Mouse (Mus musculus) heart, adult 8-10 months (tissue): Measurements from ENCODE around the gene Gm428. TPM values are rescaled to one million over a fixed set of nuclear protein-coding genes. Genes with fewer than 3 reads are reported as not detected.
"Not testable (repeated sequence)": the region's sequence is repeated elsewhere in the genome, so short reads cannot be mapped to it uniquely, and the experiment has no call there.

ENCODE experiments used
- DNase-seq: peaks from one replicate; pipeline ENCODE4 v3.0.0; 2022; ENCODE audit warnings: low spot score
- total RNA-seq, 4 experiments: library from RNA; stranded (reverse); gene quantifications; 2 replicates each; pipeline ENCODE4 v1.2.4; 2022

Gm428 gene
- total RNA-seq, result not detected

- not testable (repeated sequence) for DNase-seq
Observed at GRCm38 (mm10) chr4:73683216-73683615, at the start of gene Gm428. Gene Gm428, plus strand, starts transcription at chr4:73683516.

GRCm38 (mm10) chr4:73637821-73638220, 45.5 kb upstream of the Gm428 start, which contains the start of gene Gm11236:
Gene Gm11236, plus strand, starts transcription at chr4:73638121.
- not testable (repeated sequence) for DNase-seq

- DNase-seq, result not testable (repeated sequence)
Observed at GRCm38 (mm10) chr4:73661864-73662263, 21.5 kb upstream of the Gm428 start.

GRCm38 (mm10) chr4:73668054-73668453, 15.3 kb upstream of the Gm428 start, which contains the start of gene Gm11239:
Gene Gm11239, plus strand, starts transcription at chr4:73668354.
- not testable (repeated sequence) for DNase-seq

GRCm38 (mm10) chr4:73718761-73719160, 35.4 kb downstream of the Gm428 start:
- DNase-seq, result no peak

- DNase-seq, result no peak
Observed at GRCm38 (mm10) chr4:73719819-73720218, 36.5 kb downstream of the Gm428 start.

Other genes starting within 250 kb of the Gm428 start
- not detected for gene Gm11238, start 75.6 kb upstream of the Gm428 start, total RNA-seq
- gene Gm11237, start 60.5 kb upstream of the Gm428 start, total RNA-seq, result not detected
- gene Gm11236, start 45.4 kb upstream of the Gm428 start, total RNA-seq, result not detected
- gene Gm11239, start 15.2 kb upstream of the Gm428 start, total RNA-seq, result not detected
- 1 to 10 TPM in 1 of 4 experiments, under 1 TPM in 3; 0.69 to 1.1 (median 0.76) TPM for gene Rasef, start 107.5 kb downstream of the Gm428 start, total RNA-seq
- gene Gm11758, start 192.8 kb downstream of the Gm428 start, total RNA-seq, result not detected
- not detected for gene Gm11757, start 207.6 kb downstream of the Gm428 start, total RNA-seq
- not detected for gene Gm13871, start 222.4 kb downstream of the Gm428 start, total RNA-seq
- 1 to 10 TPM; 6.0 to 9.2 (median 7.9) TPM for gene Gm11756, start 237.2 kb downstream of the Gm428 start, total RNA-seq